9 mouse cellular contexts compared by ENCODE assay signal in the genomic region with DNA sequence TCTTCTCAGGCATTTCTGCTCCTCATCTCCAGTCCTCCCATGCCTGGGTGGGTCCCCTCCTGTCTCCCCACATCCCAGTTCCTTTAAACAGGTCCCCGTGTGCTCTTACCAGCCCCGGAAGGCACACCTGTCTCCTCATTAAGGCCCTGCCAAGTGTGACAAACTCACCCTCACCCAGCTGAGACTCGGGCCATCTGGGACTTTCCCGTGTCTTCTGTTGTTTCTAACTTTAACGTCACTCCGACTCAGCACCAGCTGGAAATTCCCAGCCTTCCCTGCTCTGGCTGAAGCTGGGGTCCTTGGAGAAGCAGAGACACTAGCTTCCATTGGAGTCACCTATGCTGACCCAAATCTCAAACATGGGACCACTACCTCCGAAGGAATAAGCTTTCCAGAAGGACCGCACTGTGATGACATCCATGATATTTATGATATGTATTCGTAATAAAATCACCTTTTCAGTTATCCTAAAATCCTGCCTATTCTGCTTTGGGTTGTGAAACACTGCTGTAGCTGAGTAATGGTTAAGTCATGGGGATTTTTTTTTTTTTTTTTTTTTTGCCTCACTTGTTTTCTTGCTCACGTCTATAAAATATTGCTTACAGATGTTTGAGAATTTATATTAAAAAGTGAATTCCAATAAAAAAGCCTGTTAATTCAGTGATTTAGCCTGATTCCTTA.
DNase-seq lines count a peak whose midpoint lies in the region; ATAC-seq and TF ChIP-seq lines count a peak whose summit lies in the region.
"Had no signal": no experiment of that assay in that cellular context is flagged by ENCODE, and none has a peak within 500 bp of the region (broad histone marks: within the 10 kb centered on the region; RNA-seq: fewer than 3 reads in every experiment).

No protein-coding gene starts in this region.

- no peak overlapping the region for H3ac ChIP-seq in myocyte (ENCODE audit: control insufficient read depth, insufficient read length)

- H3K4me3 ChIP-seq in kidney, postnatal 0 days (replicated peaks; ENCODE audit: low read depth, low read length): no peak overlapping the region
- peak overlapping the region; percentile 4; the same call in 1 of the 2 replicates for H3K4me3 ChIP-seq in embryonic fibroblast, embryonic 13.5 days (ENCODE audit: insufficient read depth, low read length)
- H3K4me3 ChIP-seq in myocyte: no peak overlapping the region
- H3K4me3 ChIP-seq: megakaryocyte, embryonic 14.5 days had no signal

- peak overlapping the region; percentile 63 for H3K27ac ChIP-seq in kidney, postnatal 0 days
- H3K27ac ChIP-seq in embryonic fibroblast, embryonic 13.5 days (ENCODE audit: insufficient read depth, low read length): peak overlapping the region; percentile 88

- H3K4me1 ChIP-seq in kidney, postnatal 0 days (replicated peaks; ENCODE audit: insufficient read depth, low read length): peaks cover 45% of the 10 kb centered on the region
- H3K4me1 ChIP-seq in embryonic fibroblast, embryonic 13.5 days (ENCODE audit: control insufficient read depth, insufficient read depth, low read length): peaks cover 36% of the 10 kb centered on the region
- H3K4me1 ChIP-seq: megakaryocyte, embryonic 14.5 days had no signal

- TF ChIP-seq POLR2A in embryonic fibroblast, embryonic 13.5 days (IDR thresholded peaks at IDR 0.05; ENCODE audit: low read depth, low read length): no peak
- no peak for TF ChIP-seq POLR2A in myocyte (IDR thresholded peaks at IDR 0.05; ENCODE audit: insufficient read length, low read depth)

- WGBS in kidney, postnatal 0 days: 12% methylated on average over 10 of the region's 10 CpGs

- no peak overlapping the region; the same call in 1 of the 2 replicates for H3K4me2 ChIP-seq in kidney, postnatal 0 days (ENCODE audit: low read length)
- peak overlapping the region; percentile 92 for H3K4me2 ChIP-seq in myocyte (ENCODE audit: low read depth)

- H3K9ac ChIP-seq in kidney, postnatal 0 days (ENCODE audit: low read depth, low read length): no peak overlapping the region

- no peak for ATAC-seq in kidney, postnatal 0 days (replicated peaks; ENCODE audit: low FRiP score, low read depth)

- no peak for TF ChIP-seq CTCF in kidney, postnatal 0 days (IDR thresholded peaks at IDR 0.05; ENCODE audit: low read depth)
- no peak for TF ChIP-seq CTCF in embryonic fibroblast, embryonic 13.5 days (IDR thresholded peaks at IDR 0.05; ENCODE audit: borderline replicate concordance, insufficient read depth, low read length)

- no peaks in the 10 kb centered on the region for H3K27me3 ChIP-seq in kidney, postnatal 0 days (ENCODE audit: insufficient read depth, low read length)
- H3K27me3 ChIP-seq in myocyte (ENCODE audit: control insufficient read depth, insufficient read depth, insufficient read length): no peaks in the 10 kb centered on the region

- H3K79me2 ChIP-seq in myocyte (ENCODE audit: control insufficient read depth, insufficient read depth): peaks cover 17% of the 10 kb centered on the region

- no peaks in the 10 kb centered on the region for H3K36me3 ChIP-seq in kidney, postnatal 0 days (ENCODE audit: insufficient read depth, low read length)
- H3K36me3 ChIP-seq in myocyte (ENCODE audit: control insufficient read depth, insufficient read depth): no peaks in the 10 kb centered on the region

- H3K9me3 ChIP-seq in kidney, postnatal 0 days (replicated peaks; ENCODE audit: low read length): no peaks in the 10 kb centered on the region
- H3K9me3 ChIP-seq: megakaryocyte, embryonic 14.5 days had no signal

- peak; percentile 52 for DNase-seq in kidney, postnatal 0 days (ENCODE audit: low spot score)
- DNase-seq in kidney, postnatal 14 days: no peak
- peak; percentile 27 to 44 for DNase-seq in adrenal gland, postnatal 36 days
- no peak for DNase-seq in layer of hippocampus, postnatal 36 days
- no peak for DNase-seq in T-cell, adult 2 months (ENCODE audit: low spot score)
- DNase-seq: thymus, postnatal 4 days had no signal

TF ChIP-seq in myocyte, 11 proteins besides CTCF, POLR2A, EP300 and RAD21:
- peak; percentile 57; the same call in 1 of the 2 replicates for TF ChIP-seq CEBPB (IDR thresholded peaks at IDR 0.05; ENCODE audit: insufficient read depth, poor library complexity, severe bottlenecking)
- TF ChIP-seq MYOD1 (IDR thresholded peaks at IDR 0.05; ENCODE audit: control insufficient read depth in 1 of 3, insufficient read length in 2 of 3, low read depth in 2 of 3): peak in 2 of 3 experiments; percentile 58 to 71
- TF ChIP-seq TCF12 (IDR thresholded peaks at IDR 0.05; ENCODE audit: insufficient read depth, poor library complexity, severe bottlenecking): no peak
- no peak for TF ChIP-seq REST (IDR thresholded peaks at IDR 0.05; ENCODE audit: insufficient read depth, insufficient read length)
- peak in 1 of 3 experiments; percentile 72 for TF ChIP-seq MYOG (IDR thresholded peaks at IDR 0.05; ENCODE audit: control insufficient read depth in 1 of 3, insufficient read depth in 1 of 3, insufficient read length in 2 of 3, low read depth in 2 of 3)
- TF ChIP-seq SRF (IDR thresholded peaks at IDR 0.05; ENCODE audit: control insufficient read depth, insufficient read length, low read depth): no peak
- no peak for TF ChIP-seq E2F4 (IDR thresholded peaks at IDR 0.05; ENCODE audit: insufficient read depth)
- no peak for TF ChIP-seq USF1 (IDR thresholded peaks at IDR 0.05; ENCODE audit: low read depth)
- no peak for TF ChIP-seq TCF3 (IDR thresholded peaks at IDR 0.05; ENCODE audit: insufficient read length, low read depth)
- no peak for TF ChIP-seq MAX (IDR thresholded peaks at IDR 0.05; ENCODE audit: low read depth)
- no peak for TF ChIP-seq POLR2AphosphoS2 (IDR thresholded peaks at IDR 0.05; ENCODE audit: insufficient read length, low read depth)

Comparison
In these comparisons a context has a peak if more than half of its experiments do, and no peak if none do; other contexts are left out.
1. DNase-seq: peak in kidney, postnatal 0 days (single experiment) and adrenal gland, postnatal 36 days (2 of 2); none in kidney, postnatal 14 days (single experiment), layer of hippocampus, postnatal 36 days (0 of 2) and T-cell, adult 2 months (single experiment).